Mouse (Mus musculus): ENCODE results near the gene Itpr1. TPM values are rescaled to one million over a fixed set of nuclear protein-coding genes. Genes with fewer than 3 reads are reported as not detected.

Itpr1 gene
- polyA plus RNA-seq, 1 experiment, result not detected

- WGBS, result 77% methylated on average over 6 of the region's 6 CpGs
- H3K4me3 ChIP-seq (ENCODE audit: insufficient read depth, low read depth, low read length), result no peak overlapping the region
- H3K27ac ChIP-seq (ENCODE audit: insufficient read depth, low read depth, low read length), result no peak overlapping the region
- no peaks in the 10 kb centered on the region for H3K4me1 ChIP-seq (ENCODE audit: control insufficient read depth, insufficient read depth, low read length)
- TF ChIP-seq CTCF (IDR thresholded peaks at IDR 0.05; ENCODE audit: insufficient read depth, low read depth, low read length) (no peak), POLR2A (IDR thresholded peaks at IDR 0.05; ENCODE audit: insufficient read depth, low read depth, low read length) (no peak)
Measured at GRCm38 (mm10) chr6:108467597-108467996, 254.7 kb downstream of the Itpr1 start.

GRCm38 (mm10) chr6:108468226-108468825, 255.4 kb downstream of the Itpr1 start:
- Histone ChIP-seq H3K4me3 (ENCODE audit: insufficient read depth, low read depth, low read length) (no peak overlapping the region), H3K27ac (ENCODE audit: insufficient read depth, low read depth, low read length) (no peak overlapping the region), H3K4me1 (ENCODE audit: control insufficient read depth, insufficient read depth, low read length) (no peaks in the 10 kb centered on the region)
- WGBS, result 76% methylated on average over 3 of the region's 3 CpGs
- no peak for TF ChIP-seq POLR2A (IDR thresholded peaks at IDR 0.05; ENCODE audit: insufficient read depth, low read depth, low read length)
- TF ChIP-seq CTCF (IDR thresholded peaks at IDR 0.05; ENCODE audit: insufficient read depth, low read depth, low read length), result no peak

GRCm38 (mm10) chr6:108471878-108472277, 259.0 kb downstream of the Itpr1 start:
- Histone ChIP-seq H3K4me3 (ENCODE audit: insufficient read depth, low read depth, low read length) (no peak overlapping the region), H3K4me1 (ENCODE audit: control insufficient read depth, insufficient read depth, low read length) (no peaks in the 10 kb centered on the region), H3K27ac (ENCODE audit: insufficient read depth, low read depth, low read length) (no peak overlapping the region)
- TF ChIP-seq CTCF (IDR thresholded peaks at IDR 0.05; ENCODE audit: insufficient read depth, low read depth, low read length), result no peak
- TF ChIP-seq POLR2A (IDR thresholded peaks at IDR 0.05; ENCODE audit: insufficient read depth, low read depth, low read length), result no peak
- 93% methylated on average over 3 of the region's 3 CpGs for WGBS

GRCm38 (mm10) chr6:108472748-108473147, 259.9 kb downstream of the Itpr1 start:
- Histone ChIP-seq H3K4me3 (ENCODE audit: insufficient read depth, low read depth, low read length) (no peak overlapping the region), H3K4me1 (ENCODE audit: control insufficient read depth, insufficient read depth, low read length) (no peaks in the 10 kb centered on the region), H3K27ac (ENCODE audit: insufficient read depth, low read depth, low read length) (no peak overlapping the region)
- 92% methylated on average over 3 of the region's 3 CpGs for WGBS
- no peak for TF ChIP-seq POLR2A (IDR thresholded peaks at IDR 0.05; ENCODE audit: insufficient read depth, low read depth, low read length)
- no peak for TF ChIP-seq CTCF (IDR thresholded peaks at IDR 0.05; ENCODE audit: insufficient read depth, low read depth, low read length)

- no peak for TF ChIP-seq POLR2A (IDR thresholded peaks at IDR 0.05; ENCODE audit: insufficient read depth, low read depth, low read length)
- no peak for TF ChIP-seq CTCF (IDR thresholded peaks at IDR 0.05; ENCODE audit: insufficient read depth, low read depth, low read length)
- Histone ChIP-seq H3K4me1 (ENCODE audit: control insufficient read depth, insufficient read depth, low read length) (no peaks in the 10 kb centered on the region), H3K27ac (ENCODE audit: insufficient read depth, low read depth, low read length) (no peak overlapping the region), H3K4me3 (ENCODE audit: insufficient read depth, low read depth, low read length) (no peak overlapping the region)
- 81% methylated on average over 8 of the region's 8 CpGs for WGBS
Measured at GRCm38 (mm10) chr6:108476797-108477235, 263.9 kb downstream of the Itpr1 start.

- WGBS, result 93% methylated on average over 6 of the region's 6 CpGs
- TF ChIP-seq POLR2A (IDR thresholded peaks at IDR 0.05; ENCODE audit: insufficient read depth, low read depth, low read length) (no peak), CTCF (IDR thresholded peaks at IDR 0.05; ENCODE audit: insufficient read depth, low read depth, low read length) (no peak)
Measured at GRCm38 (mm10) chr6:108477602-108478001, 264.7 kb downstream of the Itpr1 start.

GRCm38 (mm10) chr6:108481190-108481589, 268.3 kb downstream of the Itpr1 start:
- H3K4me1 ChIP-seq (ENCODE audit: control insufficient read depth, insufficient read depth, low read length), result no peaks in the 10 kb centered on the region
- 91% methylated on average over 4 of the region's 4 CpGs for WGBS
- TF ChIP-seq CTCF (IDR thresholded peaks at IDR 0.05; ENCODE audit: insufficient read depth, low read depth, low read length) (no peak), POLR2A (IDR thresholded peaks at IDR 0.05; ENCODE audit: insufficient read depth, low read depth, low read length) (no peak)
- no peak overlapping the region for H3K4me3 ChIP-seq (ENCODE audit: insufficient read depth, low read depth, low read length)
- no peak overlapping the region for H3K27ac ChIP-seq (ENCODE audit: insufficient read depth, low read depth, low read length)

More at GRCm38 (mm10) chr6:108477602-108478001, 264.7 kb downstream of the Itpr1 start:
- H3K27ac ChIP-seq (ENCODE audit: insufficient read depth, low read depth, low read length), result no peak overlapping the region
- no peaks in the 10 kb centered on the region for H3K4me1 ChIP-seq (ENCODE audit: control insufficient read depth, insufficient read depth, low read length)
- no peak overlapping the region for H3K4me3 ChIP-seq (ENCODE audit: insufficient read depth, low read depth, low read length)

GRCm38 (mm10) chr6:108482464-108482863, 269.6 kb downstream of the Itpr1 start:
- 90% methylated on average over 5 of the region's 5 CpGs for WGBS
- no peak for TF ChIP-seq CTCF (IDR thresholded peaks at IDR 0.05; ENCODE audit: insufficient read depth, low read depth, low read length)
- no peak for TF ChIP-seq POLR2A (IDR thresholded peaks at IDR 0.05; ENCODE audit: insufficient read depth, low read depth, low read length)
- no peaks in the 10 kb centered on the region for H3K4me1 ChIP-seq (ENCODE audit: control insufficient read depth, insufficient read depth, low read length)
- no peak overlapping the region for H3K4me3 ChIP-seq (ENCODE audit: insufficient read depth, low read depth, low read length)
- no peak overlapping the region for H3K27ac ChIP-seq (ENCODE audit: insufficient read depth, low read depth, low read length)

- Histone ChIP-seq H3K27ac (ENCODE audit: insufficient read depth, low read depth, low read length) (no peak overlapping the region), H3K4me1 (ENCODE audit: control insufficient read depth, insufficient read depth, low read length) (no peaks in the 10 kb centered on the region), H3K4me3 (ENCODE audit: insufficient read depth, low read depth, low read length) (no peak overlapping the region)
- 91% methylated on average over 7 of the region's 7 CpGs for WGBS
- TF ChIP-seq CTCF (IDR thresholded peaks at IDR 0.05; ENCODE audit: insufficient read depth, low read depth, low read length), result no peak
- TF ChIP-seq POLR2A (IDR thresholded peaks at IDR 0.05; ENCODE audit: insufficient read depth, low read depth, low read length), result no peak
Measured at GRCm38 (mm10) chr6:108486212-108486992, 273.5 kb downstream of the Itpr1 start.

Measured in olfactory bulb, adult 2 months (tissue).